Comparison of ENCODE assay signal across 10 mouse cellular contexts in the genomic region with DNA sequence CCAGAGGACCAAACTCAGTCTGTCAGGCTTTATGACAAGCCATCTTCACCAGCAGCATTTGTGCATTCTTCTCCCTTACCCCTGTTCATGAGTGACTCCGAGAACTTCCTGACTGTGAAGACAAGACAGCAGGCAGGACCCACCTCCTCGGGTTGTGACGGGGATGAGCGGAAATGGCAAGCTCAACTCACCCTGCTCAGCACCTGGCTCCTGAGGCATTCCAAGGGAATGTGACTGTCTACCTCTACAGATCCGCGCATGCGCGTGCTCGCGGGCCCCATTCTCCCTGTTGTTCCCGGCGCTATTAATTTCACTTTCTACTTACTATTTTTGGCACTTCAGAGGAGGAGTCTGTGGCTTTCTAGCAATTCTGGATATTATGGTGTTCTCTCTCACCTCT. TPM values are rescaled to one million over a fixed set of nuclear protein-coding genes. Genes with fewer than 3 reads are reported as not detected.
DNase-seq lines count a peak whose midpoint lies in the region; ATAC-seq and TF ChIP-seq lines count a peak whose summit lies in the region.
"Had no signal": no experiment of that assay in that cellular context is flagged by ENCODE, and none has a peak within 500 bp of the region (broad histone marks: within the 10 kb centered on the region; RNA-seq: fewer than 3 reads in every experiment).

No protein-coding gene starts in this region.

- H3K36me3 ChIP-seq in megakaryocyte, embryonic 14.5 days (replicated peaks; ENCODE audit: low read length): no peaks in the 10 kb centered on the region
- H3K36me3 ChIP-seq: stomach, embryonic 15.5 days had no signal

- peaks cover 6% of the 10 kb centered on the region; the same call in 1 of the 2 replicates for H3K9me3 ChIP-seq in megakaryocyte, embryonic 14.5 days
- H3K9me3 ChIP-seq: stomach, embryonic 15.5 days had no signal

- no peak for TF ChIP-seq CTCF in layer of hippocampus, adult 2 months (conservative IDR thresholded peaks at IDR 0.05)
- no peak for TF ChIP-seq CTCF in brain, embryonic 14.5 days (IDR thresholded peaks at IDR 0.05; ENCODE audit: borderline replicate concordance, extremely low read depth, insufficient read depth, insufficient read length)

- no peak for ATAC-seq in megakaryocyte-erythroid progenitor cell, adult 5-6 weeks (replicated peaks; ENCODE audit: low FRiP score, low TSS enrichment, poor library complexity, severe bottlenecking)

- peak in 1 of 2 experiments; percentile 31 for DNase-seq in layer of hippocampus, adult 2 months (ENCODE audit: low spot score in 2 of 2)
- no peak for DNase-seq in layer of hippocampus, postnatal 25 days (ENCODE audit: extremely low spot score in 1 of 2, low spot score in 1 of 2)
- DNase-seq in ES-CJ7 (ENCODE audit: low read depth, low spot score): peak; percentile 45
- peak; percentile 15 for DNase-seq in brain, embryonic 14.5 days (ENCODE audit: low read depth)
- DNase-seq in lung, postnatal 25 days (ENCODE audit: low spot score): no peak
- DNase-seq: midbrain, embryonic 14.5 days had no signal

- H3K27me3 ChIP-seq in megakaryocyte, embryonic 14.5 days (replicated peaks): peaks cover 8% of the 10 kb centered on the region
- H3K27me3 ChIP-seq: stomach, embryonic 15.5 days had no signal

- 0 out of 2 replicates have a peak overlapping the region, but pooled peaks have one; percentile 3 for H3K4me3 ChIP-seq in layer of hippocampus, adult 2 months
- peak overlapping the region; percentile 76 for H3K4me3 ChIP-seq in megakaryocyte, embryonic 14.5 days (replicated peaks)
- H3K4me3 ChIP-seq: erythroblast, embryonic 14.5 days; stomach, embryonic 15.5 days had no signal

- peaks cover 38% of the 10 kb centered on the region for H3K4me1 ChIP-seq in megakaryocyte, embryonic 14.5 days
- H3K4me1 ChIP-seq: stomach, embryonic 15.5 days had no signal

- no peak for TF ChIP-seq POLR2A in brain, embryonic 14.5 days (IDR thresholded peaks at IDR 0.05; ENCODE audit: borderline replicate concordance, extremely low read depth, insufficient read depth, insufficient read length, poor library complexity, severe bottlenecking)

- H3K27ac ChIP-seq in layer of hippocampus, adult 2 months: no peak overlapping the region
- H3K27ac ChIP-seq: stomach, embryonic 15.5 days had no signal

RNA-seq across cellular contexts. Expression of gene Zbtb9, which starts 27.0 kb away (rescaled TPM):
- 10 to 100 TPM; 14.8 to 15.7 TPM for total RNA-seq in layer of hippocampus, adult 2 months (2021)
- total RNA-seq in layer of hippocampus, postnatal 25 days (2021): 10 to 100 TPM; 14.8 to 16.2 TPM
- 22.9 and 25.1 TPM in 2 replicates for polyA plus RNA-seq in brain, embryonic 14.5 days (2012; rRNA removed)
- polyA plus RNA-seq in megakaryocyte, embryonic 14.5 days (2012; ENCODE audit: insufficient read depth, low replicate concordance): 2.3 and 4.1 TPM in 2 replicates
- total RNA-seq in megakaryocyte-erythroid progenitor cell, adult 5-6 weeks (2014; fragmentation: Nextera tagmentation): 5.5 and 14.6 TPM in 2 replicates
- 18.3 and 22.0 TPM in 2 replicates for total RNA-seq in megakaryocyte-erythroid progenitor cell, adult 5-6 weeks (2017)

RNA-seq across cellular contexts. Expression of gene Bak1, which starts 28.8 kb away (rescaled TPM):
- total RNA-seq in layer of hippocampus, adult 2 months (2021): 10 to 100 TPM; 12.7 to 14.3 TPM
- 10 to 100 TPM; 15.4 to 16.3 TPM for total RNA-seq in layer of hippocampus, postnatal 25 days (2021)
- 31.0 and 35.1 TPM in 2 replicates for polyA plus RNA-seq in brain, embryonic 14.5 days (2012; rRNA removed)
- polyA plus RNA-seq in megakaryocyte, embryonic 14.5 days (2012; ENCODE audit: insufficient read depth, low replicate concordance): 164 and 277 TPM in 2 replicates
- 91.5 and 117 TPM in 2 replicates for total RNA-seq in megakaryocyte-erythroid progenitor cell, adult 5-6 weeks (2014; fragmentation: Nextera tagmentation)
- 37.5 and 38.6 TPM in 2 replicates for total RNA-seq in megakaryocyte-erythroid progenitor cell, adult 5-6 weeks (2017)

RNA-seq across cellular contexts. Expression of gene Itpr3, which starts 57.1 kb away (rescaled TPM):
- total RNA-seq in layer of hippocampus, adult 2 months (2021): 1 to 10 TPM; 2.6 to 3.6 TPM
- total RNA-seq in layer of hippocampus, postnatal 25 days (2021): 1 to 10 TPM; 1.5 to 2.1 TPM
- polyA plus RNA-seq in brain, embryonic 14.5 days (2012; rRNA removed): 1.4 and 3.4 TPM in 2 replicates
- polyA plus RNA-seq in megakaryocyte, embryonic 14.5 days (2012; ENCODE audit: insufficient read depth, low replicate concordance): 0.17 and 1.3 TPM in 2 replicates
- total RNA-seq in megakaryocyte-erythroid progenitor cell, adult 5-6 weeks (2014; fragmentation: Nextera tagmentation): 3.0 and 4.2 TPM in 2 replicates
- 3.0 and 3.4 TPM in 2 replicates for total RNA-seq in megakaryocyte-erythroid progenitor cell, adult 5-6 weeks (2017)

RNA-seq across cellular contexts. Expression of gene Syngap1, which starts 58.9 kb away (rescaled TPM):
- 100 to 1,000 TPM; 463 to 497 TPM for total RNA-seq in layer of hippocampus, adult 2 months (2021)
- total RNA-seq in layer of hippocampus, postnatal 25 days (2021): 100 to 1,000 TPM; 399 to 523 TPM
- polyA plus RNA-seq in brain, embryonic 14.5 days (2012; rRNA removed): 120 and 136 TPM in 2 replicates
- 3.0 and 4.4 TPM in 2 replicates for polyA plus RNA-seq in megakaryocyte, embryonic 14.5 days (2012; ENCODE audit: insufficient read depth, low replicate concordance)
- total RNA-seq in megakaryocyte-erythroid progenitor cell, adult 5-6 weeks (2014; fragmentation: Nextera tagmentation): 18.2 and 33.6 TPM in 2 replicates
- 7.7 and 9.1 TPM in 2 replicates for total RNA-seq in megakaryocyte-erythroid progenitor cell, adult 5-6 weeks (2017)

Comparison
In these comparisons a context has a peak if more than half of its experiments do, and no peak if none do; other contexts are left out.
1. DNase-seq: peak in ES-CJ7 (single experiment) and brain, embryonic 14.5 days (single experiment); none in layer of hippocampus, postnatal 25 days (0 of 2) and lung, postnatal 25 days (single experiment).